Mouse (Mus musculus) lung, postnatal 0 days (tissue): ENCODE results near the gene Ppp2r2c.

Experiments
- CTCF ChIP-seq: IDR thresholded peaks from 2 replicates; pipeline ENCODE4 v1.5.1; 2016; ENCODE audit warnings: antibody characterized with exemption, mild to moderate bottlenecking
- EP300 ChIP-seq: IDR thresholded peaks from 2 replicates; pipeline ENCODE4 v1.6.1; 2016; ENCODE audit warnings: antibody characterized with exemption, mild to moderate bottlenecking, control low read depth

GRCm38 (mm10) chr5:36888501-36888900, 20.2 kb downstream of the Ppp2r2c start:
- TF ChIP-seq CTCF (no peak), EP300 (no peak)
